Mouse (Mus musculus): ENCODE results near the gene Pard6b.
"Not testable (repeated sequence)": the region's sequence is repeated elsewhere in the genome, so short reads cannot be mapped to it uniquely, and the experiment has no call there.

Pard6b gene

GRCm38 (mm10) chr2:168098040-168098439 is 17.2 kb downstream of the Pard6b start:
- peak; percentile 66 to 88 for DNase-seq (ENCODE audit: inconsistent age in 2 of 2, low spot score in 1 of 2)

GRCm38 (mm10) chr2:168100008-168100407 is 19.2 kb downstream of the Pard6b start:
- no peak for DNase-seq (ENCODE audit: inconsistent age in 2 of 2, low spot score in 1 of 2)

- no peak for DNase-seq (ENCODE audit: inconsistent age in 2 of 2, low spot score in 1 of 2)
These were observed 21.0 kb downstream of the Pard6b start for GRCm38 (mm10) chr2:168101805-168102204.

- no peak for DNase-seq (ENCODE audit: inconsistent age in 2 of 2, low spot score in 1 of 2)
These were observed 22.5 kb downstream of the Pard6b start for GRCm38 (mm10) chr2:168103341-168103740.

- DNase-seq (ENCODE audit: inconsistent age in 2 of 2, low spot score in 1 of 2), result no peak
These were observed 23.8 kb downstream of the Pard6b start for GRCm38 (mm10) chr2:168104375-168105144.

- DNase-seq (ENCODE audit: inconsistent age in 2 of 2, low spot score in 1 of 2), result no peak
These were observed 24.5 kb downstream of the Pard6b start for GRCm38 (mm10) chr2:168105271-168105670.

- DNase-seq (ENCODE audit: inconsistent age in 2 of 2, low spot score in 1 of 2), result peak; percentile 71 to 89
These were observed 25.9 kb downstream of the Pard6b start for GRCm38 (mm10) chr2:168106701-168107178.

- DNase-seq (ENCODE audit: inconsistent age in 2 of 2, low spot score in 1 of 2), result no peak
These were observed 26.6 kb downstream of the Pard6b start for GRCm38 (mm10) chr2:168107356-168107755.

GRCm38 (mm10) chr2:168107901-168108300 is 27.1 kb downstream of the Pard6b start:
- DNase-seq (ENCODE audit: inconsistent age in 2 of 2, low spot score in 1 of 2), result not testable (repeated sequence)

- peak; percentile 62 to 88 for DNase-seq (ENCODE audit: inconsistent age in 2 of 2, low spot score in 1 of 2)
These were observed 31.1 kb downstream of the Pard6b start for GRCm38 (mm10) chr2:168111902-168112301.

- DNase-seq (ENCODE audit: inconsistent age in 2 of 2, low spot score in 1 of 2), result no peak
These were observed 32.5 kb downstream of the Pard6b start for GRCm38 (mm10) chr2:168113263-168113662.

GRCm38 (mm10) chr2:168113692-168114091 is 32.9 kb downstream of the Pard6b start:
- DNase-seq (ENCODE audit: inconsistent age in 2 of 2, low spot score in 1 of 2), result no peak

- peak; percentile 71 to 88 for DNase-seq (ENCODE audit: inconsistent age in 2 of 2, low spot score in 1 of 2)
These were observed 34.0 kb downstream of the Pard6b start for GRCm38 (mm10) chr2:168114699-168115350.

GRCm38 (mm10) chr2:168115826-168116225 is 35.0 kb downstream of the Pard6b start:
- no peak for DNase-seq (ENCODE audit: inconsistent age in 2 of 2, low spot score in 1 of 2)

GRCm38 (mm10) chr2:168117147-168117546 is 36.3 kb downstream of the Pard6b start:
- DNase-seq (ENCODE audit: inconsistent age in 2 of 2, low spot score in 1 of 2), result peak; percentile 72 to 87

- DNase-seq (ENCODE audit: inconsistent age in 2 of 2, low spot score in 1 of 2), result no peak
These were observed 36.7 kb downstream of the Pard6b start for GRCm38 (mm10) chr2:168117553-168117952.

- DNase-seq (ENCODE audit: inconsistent age in 2 of 2, low spot score in 1 of 2), result no peak
These were observed 37.2 kb downstream of the Pard6b start for GRCm38 (mm10) chr2:168117967-168118366.

GRCm38 (mm10) chr2:168118456-168118855 is 37.7 kb downstream of the Pard6b start:
- DNase-seq (ENCODE audit: inconsistent age in 2 of 2, low spot score in 1 of 2), result no peak

GRCm38 (mm10) chr2:168119123-168119522 is 38.3 kb downstream of the Pard6b start:
- no peak for DNase-seq (ENCODE audit: inconsistent age in 2 of 2, low spot score in 1 of 2)

- DNase-seq (ENCODE audit: inconsistent age in 2 of 2, low spot score in 1 of 2), result no peak
These were observed 40.1 kb downstream of the Pard6b start for GRCm38 (mm10) chr2:168120906-168121305.

- DNase-seq (ENCODE audit: inconsistent age in 2 of 2, low spot score in 1 of 2), result no peak
These were observed 42.8 kb downstream of the Pard6b start for GRCm38 (mm10) chr2:168123652-168124051.
